Mouse (Mus musculus): Measurements from ENCODE around the gene Osm. TPM values are rescaled to one million over a fixed set of nuclear protein-coding genes. Genes with fewer than 3 reads are reported as not detected.

Gene Osm
- polyA plus RNA-seq, 1 experiment from 2014 or later = 0.06 TPM

DNA sequence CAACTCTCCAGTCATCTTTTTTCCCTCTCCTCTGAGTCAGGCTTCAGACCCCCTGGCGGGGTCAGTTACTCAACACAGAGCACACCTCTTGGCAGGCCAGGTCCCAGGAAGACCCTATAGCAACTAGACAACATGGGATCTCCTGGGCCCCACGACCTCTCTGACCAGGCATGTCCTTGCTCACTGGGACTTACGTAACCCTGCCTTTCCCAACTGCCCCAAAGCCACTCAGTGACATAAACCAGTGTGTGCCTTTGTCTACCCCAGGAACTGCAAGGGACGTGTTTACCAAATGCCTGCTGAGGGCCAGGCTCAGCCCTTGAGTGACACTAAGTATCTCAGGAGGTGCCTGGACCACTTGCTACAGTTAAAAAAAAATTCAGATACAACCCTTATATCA lies 6.4 kb upstream of the Osm start:
- no peaks in the 10 kb centered on the region for H3K27me3 ChIP-seq
- H3K4me2 ChIP-seq (replicated peaks) = no peak overlapping the region
- no peak for ATAC-seq (ENCODE audit: low FRiP score, low read depth)

DNA sequence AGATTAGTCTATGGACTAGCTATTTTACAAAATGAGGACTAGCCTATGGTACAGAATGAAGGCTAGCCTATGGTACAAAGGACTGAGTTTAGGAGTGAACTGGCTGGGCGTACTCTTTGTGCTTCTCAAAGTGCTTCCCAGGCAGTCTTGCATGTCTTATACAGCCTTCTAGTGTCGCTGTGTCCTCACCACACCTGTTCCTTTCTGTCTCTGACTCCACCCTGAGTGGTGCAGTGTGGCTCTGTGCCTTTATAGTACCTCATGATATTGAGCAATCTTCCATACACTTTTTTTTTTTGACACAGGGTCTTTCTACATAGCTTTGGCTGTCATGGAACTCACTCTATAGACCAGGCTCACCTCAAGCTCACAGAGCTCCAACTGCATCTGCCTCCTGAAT lies 4.8 kb upstream of the Osm start:
- Histone ChIP-seq H3K4me1 (peaks cover 6% of the 10 kb centered on the region; the same call in 1 of the 2 replicates), H3K36me3 (no peaks in the 10 kb centered on the region), H3K4me2 (replicated peaks) (no peak overlapping the region), H3K9ac (no peak overlapping the region), H3K9me3 (no peaks in the 10 kb centered on the region), H3K4me3 (no peak overlapping the region), H3K27me3 (no peaks in the 10 kb centered on the region), H3K27ac (no peak overlapping the region)
- no peak for ATAC-seq (ENCODE audit: low FRiP score, low read depth)
- whole genome bisulfite sequencing = 96% methylated on average over 2 of the region's 2 CpGs

More for the DNA sequence above, 6.4 kb upstream of the Osm start:
- Histone ChIP-seq H3K9ac (no peak overlapping the region), H3K4me3 (no peak overlapping the region), H3K4me1 (peaks cover 6% of the 10 kb centered on the region; the same call in 1 of the 2 replicates), H3K9me3 (no peaks in the 10 kb centered on the region), H3K27ac (no peak overlapping the region), H3K36me3 (no peaks in the 10 kb centered on the region)
- WGBS = 69% methylated on average over 4 of the region's 4 CpGs

DNA sequence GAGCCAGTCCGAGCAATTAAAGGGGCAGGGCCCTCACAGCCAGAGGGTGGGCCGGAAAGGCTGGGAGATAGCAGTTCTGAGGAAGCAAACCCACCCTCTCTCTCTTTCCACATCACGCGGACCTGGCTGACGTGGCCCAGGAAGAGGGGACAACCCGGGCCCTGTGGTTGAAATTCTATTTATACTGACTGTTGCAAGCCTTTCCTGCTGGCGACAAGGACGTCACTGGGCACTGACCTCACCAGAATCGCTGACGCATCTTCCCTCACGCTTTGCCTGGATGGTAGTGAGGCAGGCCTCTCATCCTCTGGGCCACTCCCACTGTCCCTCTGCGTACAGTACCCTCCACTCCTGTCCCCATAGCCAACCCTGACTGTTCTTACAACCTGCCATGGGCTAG lies 3.6 kb upstream of the Osm start:
- Histone ChIP-seq H3K4me3 (no peak overlapping the region), H3K4me2 (replicated peaks) (no peak overlapping the region), H3K4me1 (peaks cover 6% of the 10 kb centered on the region; the same call in 1 of the 2 replicates), H3K36me3 (no peaks in the 10 kb centered on the region), H3K9me3 (no peaks in the 10 kb centered on the region), H3K9ac (no peak overlapping the region), H3K27ac (no peak overlapping the region), H3K27me3 (no peaks in the 10 kb centered on the region)
- ATAC-seq (ENCODE audit: low FRiP score, low read depth) = no peak
- WGBS = 70% methylated on average over 12 of the region's 12 CpGs

DNA sequence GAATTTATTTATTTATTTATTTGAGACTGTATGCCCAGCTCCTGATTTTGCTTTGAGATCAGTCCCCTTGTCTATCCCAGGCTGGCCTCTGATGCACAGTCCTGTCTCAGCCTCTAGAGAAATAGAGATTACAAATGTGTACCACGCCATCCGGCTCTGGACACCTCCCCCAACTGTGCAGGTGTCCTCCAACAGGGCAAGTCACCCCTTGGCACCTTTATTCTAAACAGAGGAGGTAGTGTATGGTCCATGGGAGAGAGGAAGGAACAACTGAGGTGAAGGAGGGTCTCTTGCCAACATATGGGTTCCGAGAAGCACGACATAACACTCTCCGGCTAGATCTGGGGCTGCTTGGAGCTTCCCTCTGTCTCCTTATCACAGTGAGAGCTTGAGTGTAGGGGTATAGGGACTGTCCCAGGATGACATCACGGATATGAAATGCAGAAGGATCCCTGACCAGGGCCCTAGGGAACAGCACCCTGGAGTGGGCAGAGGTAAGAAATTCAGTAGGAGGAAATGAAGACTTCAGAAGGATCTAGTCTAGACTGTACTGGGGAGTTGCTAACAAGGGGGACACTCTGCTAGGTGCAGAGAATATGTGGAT lies 1.1 kb upstream of the Osm start:
- H3K4me2 ChIP-seq (replicated peaks) = no peak overlapping the region
- no peaks in the 10 kb centered on the region for H3K9me3 ChIP-seq
- ATAC-seq (ENCODE audit: low FRiP score, low read depth) = no peak
- H3K27me3 ChIP-seq = no peaks in the 10 kb centered on the region
- H3K9ac ChIP-seq = no peak overlapping the region
- H3K27ac ChIP-seq = no peak overlapping the region
- H3K4me3 ChIP-seq = no peak overlapping the region
- H3K4me1 ChIP-seq = no peaks in the 10 kb centered on the region
- H3K36me3 ChIP-seq = no peaks in the 10 kb centered on the region
- WGBS = 84% methylated on average over 6 of the region's 6 CpGs

DNA sequence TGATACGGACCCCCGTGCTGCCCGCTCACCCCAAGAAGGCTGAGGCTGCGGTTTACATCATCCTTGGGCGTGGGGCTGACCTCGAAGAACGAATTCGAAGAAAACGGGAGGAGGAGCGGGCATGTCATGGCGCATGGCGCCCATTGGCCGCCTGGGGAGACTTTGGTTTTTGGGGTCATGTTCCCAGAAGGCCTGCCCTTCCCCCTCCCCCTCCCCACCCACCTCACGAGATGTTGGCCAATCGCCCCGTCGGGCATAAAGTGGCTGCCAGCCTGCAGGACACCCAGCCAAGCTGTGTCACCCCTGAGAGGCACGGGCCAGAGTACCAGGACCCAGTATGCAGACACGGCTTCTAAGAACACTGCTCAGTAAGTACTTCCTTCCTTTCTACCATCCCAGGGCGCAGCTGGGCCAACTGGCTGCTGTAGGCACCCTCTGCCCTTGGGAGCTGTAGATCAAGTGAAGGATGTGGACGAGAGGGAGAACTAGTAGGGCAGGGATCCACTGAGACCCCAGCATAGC lies 387 bp downstream of the Osm start:
- H3K27ac ChIP-seq = no peak overlapping the region
- no peak overlapping the region for H3K9ac ChIP-seq
- H3K27me3 ChIP-seq = no peaks in the 10 kb centered on the region
- 93% methylated on average over 21 of the region's 21 CpGs for WGBS
- no peak overlapping the region for H3K4me3 ChIP-seq
- H3K4me2 ChIP-seq (replicated peaks) = no peak overlapping the region
- H3K9me3 ChIP-seq = no peaks in the 10 kb centered on the region
- no peaks in the 10 kb centered on the region for H3K36me3 ChIP-seq
- H3K4me1 ChIP-seq = no peaks in the 10 kb centered on the region
- ATAC-seq (ENCODE audit: low FRiP score, low read depth) = no peak

DNA sequence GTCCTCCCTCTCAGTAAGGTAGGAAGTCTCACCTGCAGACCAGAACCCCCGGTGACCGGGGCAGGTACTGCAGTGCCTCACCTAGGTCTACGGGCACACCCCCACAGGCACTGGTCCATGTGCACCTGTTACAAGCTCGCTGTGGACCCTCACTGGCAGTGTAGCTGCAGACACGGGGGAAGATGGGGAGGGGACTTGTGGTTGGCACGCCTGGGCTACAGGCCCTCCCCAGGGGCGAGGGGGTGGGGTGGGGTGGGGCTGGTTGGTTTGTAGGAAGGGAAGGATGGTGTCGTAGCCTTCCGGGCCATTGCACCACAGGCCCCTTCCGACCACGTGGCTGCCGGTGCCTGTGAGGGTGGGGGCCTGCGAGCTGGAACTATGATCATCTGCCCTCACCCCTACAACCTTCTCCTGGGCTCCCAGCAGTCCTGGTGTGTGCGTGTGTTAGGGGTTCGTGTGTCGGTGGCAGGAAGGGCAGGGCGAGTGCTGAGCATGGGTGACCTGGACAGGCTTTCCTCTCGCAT lies 1.2 kb downstream of the Osm start:
- Histone ChIP-seq H3K36me3 (no peaks in the 10 kb centered on the region), H3K9me3 (no peaks in the 10 kb centered on the region), H3K27ac (no peak overlapping the region), H3K9ac (no peak overlapping the region), H3K4me3 (no peak overlapping the region), H3K27me3 (no peaks in the 10 kb centered on the region), H3K4me1 (no peaks in the 10 kb centered on the region), H3K4me2 (replicated peaks) (no peak overlapping the region)
- WGBS = 82% methylated on average over 18 of the region's 18 CpGs
- ATAC-seq (ENCODE audit: low FRiP score, low read depth) = no peak

DNA sequence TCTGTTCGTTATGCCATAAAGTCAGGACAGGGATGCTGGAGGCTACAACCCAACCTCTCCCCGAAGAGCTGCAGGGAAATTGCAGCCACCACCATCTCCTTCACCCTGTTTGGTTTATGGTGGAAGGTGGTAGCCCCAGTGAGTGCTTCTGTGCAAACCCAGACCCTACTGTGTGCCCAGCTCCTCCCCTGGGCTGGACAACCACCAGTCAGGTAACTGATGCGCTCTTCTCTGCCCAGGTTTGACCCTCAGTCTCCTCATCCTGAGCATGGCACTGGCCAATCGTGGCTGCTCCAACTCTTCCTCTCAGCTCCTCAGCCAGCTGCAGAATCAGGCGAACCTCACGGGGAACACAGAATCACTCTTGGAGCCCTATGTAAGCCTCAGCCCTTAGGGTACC lies 1.9 kb downstream of the Osm start:
- H3K4me3 ChIP-seq = no peak overlapping the region
- no peaks in the 10 kb centered on the region for H3K9me3 ChIP-seq
- no peak overlapping the region for H3K27ac ChIP-seq
- H3K36me3 ChIP-seq = no peaks in the 10 kb centered on the region
- H3K27me3 ChIP-seq = no peaks in the 10 kb centered on the region
- 90% methylated on average over 6 of the region's 6 CpGs for WGBS
- ATAC-seq (ENCODE audit: low FRiP score, low read depth) = no peak
- no peaks in the 10 kb centered on the region for H3K4me1 ChIP-seq
- no peak overlapping the region for H3K9ac ChIP-seq
- H3K4me2 ChIP-seq (replicated peaks) = no peak overlapping the region

DNA sequence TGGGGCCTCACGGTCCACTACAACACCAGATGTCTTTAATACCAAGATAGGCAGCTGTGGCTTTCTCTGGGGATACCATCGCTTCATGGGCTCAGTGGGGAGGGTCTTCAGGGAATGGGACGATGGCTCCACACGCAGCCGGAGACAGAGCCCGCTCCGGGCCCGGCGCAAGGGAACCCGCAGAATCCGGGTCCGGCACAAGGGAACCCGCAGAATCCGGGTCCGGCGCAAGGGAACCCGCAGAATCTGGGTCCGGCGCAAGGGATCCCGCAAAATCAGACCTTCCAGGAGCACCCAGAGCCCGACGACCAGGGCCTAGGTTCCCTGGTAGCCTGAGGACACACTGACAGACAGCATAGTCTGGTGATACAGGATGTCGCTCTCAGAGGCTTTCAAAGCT lies 3.5 kb downstream of the Osm start:
- H3K9ac ChIP-seq = no peak overlapping the region
- no peaks in the 10 kb centered on the region for H3K9me3 ChIP-seq
- no peaks in the 10 kb centered on the region for H3K36me3 ChIP-seq
- no peak for ATAC-seq (ENCODE audit: low FRiP score, low read depth)
- 92% methylated on average over 23 of the region's 23 CpGs for WGBS
- no peak overlapping the region for H3K4me3 ChIP-seq
- H3K27me3 ChIP-seq = no peaks in the 10 kb centered on the region
- H3K4me2 ChIP-seq (replicated peaks) = no peak overlapping the region
- no peaks in the 10 kb centered on the region for H3K4me1 ChIP-seq
- no peak overlapping the region for H3K27ac ChIP-seq

DNA sequence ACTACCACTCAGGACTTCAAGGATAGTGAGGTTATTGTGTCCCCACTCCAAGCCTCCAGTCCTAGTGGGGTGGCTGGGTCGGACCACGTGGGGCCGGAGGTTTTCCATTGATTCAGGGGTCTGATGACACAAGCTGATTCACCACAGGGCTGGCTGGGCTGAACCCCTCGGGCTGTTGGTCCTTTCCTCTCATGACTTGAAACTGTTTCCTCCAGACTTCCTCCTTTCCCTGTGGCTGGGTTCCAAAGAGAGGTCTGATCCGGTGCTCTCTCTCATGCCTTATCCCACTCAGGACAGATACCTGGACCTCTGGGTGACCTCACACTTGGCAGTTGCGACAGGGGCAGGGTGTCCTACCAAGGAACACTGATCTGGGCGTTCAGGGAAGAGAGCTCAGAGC lies 3.9 kb downstream of the Osm start:
- WGBS = 75% methylated on average over 7 of the region's 7 CpGs
- Histone ChIP-seq H3K9ac (no peak overlapping the region), H3K4me2 (replicated peaks) (no peak overlapping the region), H3K4me1 (no peaks in the 10 kb centered on the region), H3K9me3 (no peaks in the 10 kb centered on the region), H3K36me3 (no peaks in the 10 kb centered on the region), H3K4me3 (no peak overlapping the region), H3K27me3 (no peaks in the 10 kb centered on the region), H3K27ac (no peak overlapping the region)
- ATAC-seq (ENCODE audit: low FRiP score, low read depth) = no peak

DNA sequence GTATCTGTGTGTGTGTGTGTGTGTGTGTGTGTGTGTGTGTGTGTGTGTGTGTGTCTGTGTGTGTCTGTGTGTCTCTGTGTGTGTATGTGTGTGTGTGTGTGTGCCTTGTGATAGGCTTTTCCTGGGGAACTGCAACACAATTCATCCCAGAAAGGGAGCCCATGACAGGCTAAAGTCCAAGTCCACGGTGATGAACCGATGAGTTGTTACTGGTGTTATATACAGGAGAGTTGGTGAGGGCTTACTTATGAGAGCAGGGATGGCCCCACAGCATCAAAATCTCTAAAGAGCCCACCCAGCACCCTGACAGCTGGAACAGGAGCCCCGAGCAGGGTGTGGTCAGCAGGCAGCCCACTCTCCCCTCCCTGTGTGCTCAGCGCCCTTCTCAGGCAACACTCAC lies 5.0 kb downstream of the Osm start:
- no peak for ATAC-seq (ENCODE audit: low FRiP score, low read depth)
- Histone ChIP-seq H3K4me3 (no peak overlapping the region), H3K9me3 (no peaks in the 10 kb centered on the region), H3K4me2 (replicated peaks) (no peak overlapping the region), H3K27me3 (no peaks in the 10 kb centered on the region), H3K36me3 (no peaks in the 10 kb centered on the region), H3K4me1 (no peaks in the 10 kb centered on the region), H3K27ac (no peak overlapping the region), H3K9ac (no peak overlapping the region)
- 80% methylated on average over 4 of the region's 4 CpGs for WGBS

DNA sequence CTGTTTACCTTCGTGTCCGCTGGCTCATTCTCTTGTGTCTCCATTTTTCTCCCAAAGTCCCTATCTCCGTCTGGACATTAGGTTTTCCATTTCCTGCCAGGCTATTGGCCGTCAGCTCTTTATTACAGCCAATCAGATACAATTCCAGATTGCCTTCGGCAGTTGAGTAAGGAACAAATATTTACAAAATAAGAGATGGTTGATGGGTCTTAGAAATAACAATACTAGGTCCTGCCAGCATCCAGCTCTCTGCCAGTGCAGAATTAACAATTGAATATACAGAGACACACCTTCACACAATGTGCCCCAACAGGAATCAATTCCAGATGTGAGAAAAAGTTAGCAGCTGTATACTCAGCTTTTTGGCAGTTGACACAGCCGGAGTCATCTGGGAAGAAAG lies 9.9 kb downstream of the Osm start:
- no peak overlapping the region for H3K9ac ChIP-seq
- no peak overlapping the region for H3K4me3 ChIP-seq
- no peak for ATAC-seq (ENCODE audit: low FRiP score, low read depth)
- no peak overlapping the region for H3K27ac ChIP-seq
- no peak overlapping the region for H3K4me2 ChIP-seq (replicated peaks)
- no peaks in the 10 kb centered on the region for H3K36me3 ChIP-seq
- WGBS = 52% methylated on average over 6 of the region's 6 CpGs
- H3K4me1 ChIP-seq = no peaks in the 10 kb centered on the region
- no peaks in the 10 kb centered on the region for H3K27me3 ChIP-seq
- H3K9me3 ChIP-seq = no peaks in the 10 kb centered on the region

DNA sequence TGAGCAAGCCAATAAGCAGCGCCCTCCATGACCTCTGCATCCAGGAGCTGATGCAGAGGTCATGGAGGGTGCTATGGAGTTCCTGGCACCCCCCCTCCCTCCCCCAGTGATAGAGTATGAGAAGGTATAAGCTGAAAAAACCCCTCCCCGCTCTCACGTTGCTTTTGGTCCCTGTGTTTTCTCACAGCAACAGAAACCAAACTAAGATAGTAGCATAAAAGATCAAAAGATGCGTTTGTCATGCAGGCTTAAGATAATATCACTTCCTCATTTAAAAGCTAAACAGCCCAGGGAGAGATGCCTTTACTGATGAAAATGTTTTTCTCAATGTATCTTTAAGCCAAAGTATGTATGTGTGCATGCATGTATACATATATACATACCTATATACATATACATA lies 10.4 kb downstream of the Osm start:
- H3K4me3 ChIP-seq = no peak overlapping the region
- ATAC-seq (ENCODE audit: low FRiP score, low read depth) = no peak

More for the DNA sequence above, 10.4 kb downstream of the Osm start:
- Histone ChIP-seq H3K27ac (no peak overlapping the region), H3K27me3 (no peaks in the 10 kb centered on the region), H3K36me3 (no peaks in the 10 kb centered on the region), H3K4me1 (no peaks in the 10 kb centered on the region), H3K9me3 (no peaks in the 10 kb centered on the region), H3K4me2 (replicated peaks) (no peak overlapping the region), H3K9ac (no peak overlapping the region)
- 63% methylated on average over 4 of the region's 4 CpGs for WGBS

Data from limb, embryonic 13.5 days (tissue).